In the genomic region with DNA sequence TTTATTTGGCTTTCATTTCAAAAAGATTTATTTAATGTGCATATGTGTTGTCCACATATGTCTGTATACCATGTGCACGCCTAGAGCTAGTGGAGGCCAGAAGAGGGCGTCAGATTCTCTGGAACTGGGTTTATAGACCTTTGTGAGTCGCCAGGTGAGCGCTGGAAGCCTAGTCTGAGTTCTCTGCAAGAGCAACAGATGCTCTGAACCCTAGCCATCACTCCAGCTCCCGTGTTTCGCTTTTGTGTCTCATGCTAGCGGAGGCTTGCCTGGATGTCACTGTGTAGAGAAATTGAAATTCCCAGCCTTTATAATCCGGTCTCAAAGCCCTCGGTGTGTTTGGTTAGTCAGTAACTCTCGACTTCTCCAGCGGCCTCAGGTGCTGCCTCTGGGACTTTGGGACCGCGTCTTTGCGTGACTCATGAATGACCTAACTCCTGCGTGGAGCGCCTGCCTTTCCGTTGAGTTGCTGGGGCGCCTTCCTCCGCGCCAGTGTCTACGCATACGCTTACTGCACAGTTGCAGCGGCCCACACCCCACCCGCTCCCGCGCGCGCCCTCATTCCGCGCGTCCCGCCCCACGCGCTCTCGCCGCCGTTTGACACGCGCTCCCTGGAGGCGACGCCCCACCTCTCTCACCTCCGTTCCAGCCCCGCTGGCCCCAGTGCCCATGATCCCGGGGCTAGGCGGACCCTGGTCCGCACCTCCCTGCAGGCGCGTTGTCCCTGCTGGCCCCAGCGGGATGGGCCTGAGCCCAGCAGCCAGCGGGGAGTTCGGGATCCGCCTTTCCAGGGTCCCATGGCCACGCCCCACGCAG, we compare ENCODE assay signal across 8 mouse cellular contexts. TPM values are rescaled to one million over a fixed set of nuclear protein-coding genes. Genes with fewer than 3 reads are reported as not detected.
DNase-seq lines count a peak whose midpoint lies in the region; ATAC-seq lines count a peak whose summit lies in the region.

Hrasls5 (plus strand) TSS at position 600 of the 816 bp plus-strand sequence.

- peaks cover 38% of the 10 kb centered on the region for H3K27me3 ChIP-seq in forebrain, embryonic 13.5 days
- H3K27me3 ChIP-seq in intestine, embryonic 14.5 days (replicated peaks; ENCODE audit: control insufficient read depth, insufficient read depth, low read length), result 0 out of 2 replicates have a peak, but pooled peaks cover 3% of the 10 kb centered on the region
- H3K27me3 ChIP-seq in liver, embryonic 15.5 days, result peaks cover 53% of the 10 kb centered on the region

- ATAC-seq in forebrain, embryonic 13.5 days, result peak; percentile 77
- peak; percentile 43 for ATAC-seq in intestine, embryonic 14.5 days (replicated peaks; ENCODE audit: low FRiP score, low TSS enrichment, low read depth)
- ATAC-seq in liver, embryonic 15.5 days (ENCODE audit: insufficient read depth), result no peak

- peak; percentile 15 for DNase-seq in gastrocnemius, postnatal 14 days
- DNase-seq in gastrocnemius, adult 18-20 months (ENCODE audit: low spot score), result no peak
- DNase-seq in R1 (ENCODE audit: low read depth, low spot score), result peak; percentile 57
- peak; percentile 72 for DNase-seq in intestine, embryonic 14.5 days (ENCODE audit: low spot score)
- DNase-seq in right cerebral cortex, adult 18-20 months, result peak; percentile 80
- DNase-seq in adipocyte (ENCODE audit: low spot score), result no peak

- no peak within 1 kb of the TSS for H3K27ac ChIP-seq in forebrain, embryonic 13.5 days
- no peak within 1 kb of the TSS for H3K27ac ChIP-seq in intestine, embryonic 14.5 days (ENCODE audit: low read depth)
- no peak within 1 kb of the TSS for H3K27ac ChIP-seq in liver, embryonic 15.5 days (replicated peaks)

- no peaks in the 10 kb centered on the region for H3K9me3 ChIP-seq in forebrain, embryonic 13.5 days (replicated peaks)
- no peaks in the 10 kb centered on the region for H3K9me3 ChIP-seq in intestine, embryonic 14.5 days (ENCODE audit: control insufficient read depth, low read length)
- no peaks in the 10 kb centered on the region for H3K9me3 ChIP-seq in liver, embryonic 15.5 days (replicated peaks)

- H3K9ac ChIP-seq in forebrain, embryonic 13.5 days, result peak within 1 kb of the TSS; percentile 69
- H3K9ac ChIP-seq in intestine, embryonic 14.5 days (ENCODE audit: low read length), result peak within 1 kb of the TSS; percentile 38
- no peak within 1 kb of the TSS for H3K9ac ChIP-seq in liver, embryonic 15.5 days

- peak within 1 kb of the TSS; percentile 43 for H3K4me3 ChIP-seq in forebrain, embryonic 13.5 days
- peak within 1 kb of the TSS; percentile 45 for H3K4me3 ChIP-seq in intestine, embryonic 14.5 days (ENCODE audit: low read depth, low read length)
- peak within 1 kb of the TSS; percentile 26 for H3K4me3 ChIP-seq in liver, embryonic 15.5 days (replicated peaks)

- intact Hi-C loops in gastrocnemius, postnatal 14 days (cut with DNase I; ENCODE audit: low total_unique reads), result no loop called here

- peak within 1 kb of the TSS; percentile 85 for H3K4me2 ChIP-seq in forebrain, embryonic 13.5 days
- peak within 1 kb of the TSS; percentile 75 for H3K4me2 ChIP-seq in intestine, embryonic 14.5 days (ENCODE audit: low read length)
- H3K4me2 ChIP-seq in liver, embryonic 15.5 days, result peak within 1 kb of the TSS; percentile 59

- 2% methylated on average over 53 of the region's 54 CpGs for WGBS in forebrain, embryonic 13.5 days
- WGBS in intestine, embryonic 14.5 days, result 4% methylated on average over 54 of the region's 54 CpGs
- 4% methylated on average over 54 of the region's 54 CpGs for WGBS in liver, embryonic 15.5 days (ENCODE audit: insufficient replicate concordance)

- H3K4me1 ChIP-seq in forebrain, embryonic 13.5 days, result peaks cover 23% of the 10 kb centered on the region
- peaks cover 7% of the 10 kb centered on the region; the same call in 1 of the 2 replicates for H3K4me1 ChIP-seq in intestine, embryonic 14.5 days (replicated peaks; ENCODE audit: control insufficient read depth, insufficient read depth, low read length)
- H3K4me1 ChIP-seq in liver, embryonic 15.5 days (replicated peaks), result no peaks in the 10 kb centered on the region; the same call in 1 of the 2 replicates

- no peaks in the 10 kb centered on the region for H3K36me3 ChIP-seq in forebrain, embryonic 13.5 days (ENCODE audit: poor library complexity, severe bottlenecking)
- H3K36me3 ChIP-seq in intestine, embryonic 14.5 days (ENCODE audit: control insufficient read depth, insufficient read depth, low read length), result no peaks in the 10 kb centered on the region
- no peaks in the 10 kb centered on the region for H3K36me3 ChIP-seq in liver, embryonic 15.5 days (replicated peaks)

RNA-seq across cellular contexts. Expression of gene Hrasls5, which starts in this region (rescaled TPM):
- total RNA-seq in gastrocnemius, postnatal 14 days (2021), result not detected
- not detected for total RNA-seq in gastrocnemius, adult 18-20 months (2021)
- polyA plus RNA-seq in forebrain, embryonic 13.5 days (2015; fragmentation: Nextera tagmentation; extraction: Ambion mirVana), result not detected in 2 replicates
- not detected in 2 replicates for polyA plus RNA-seq in intestine, embryonic 14.5 days (2014; fragmentation: Nextera tagmentation; extraction: Ambion mirVana)
- not detected in 2 replicates for polyA plus RNA-seq in liver, embryonic 15.5 days (2015; fragmentation: Nextera tagmentation; extraction: Ambion mirVana)

Comparison
In these comparisons a context has a peak if more than half of its experiments do, and no peak if none do; other contexts are left out.
1. Peak in DNase-seq in gastrocnemius, postnatal 14 days; RNA of the gene not detected or under 1 TPM.
2. Peak in ATAC-seq, H3K4me3 ChIP-seq, H3K9ac ChIP-seq and H3K4me2 ChIP-seq in forebrain, embryonic 13.5 days; RNA of the gene not detected or under 1 TPM.
3. Peak in DNase-seq, ATAC-seq, H3K4me3 ChIP-seq, H3K9ac ChIP-seq and H3K4me2 ChIP-seq in intestine, embryonic 14.5 days; RNA of the gene not detected or under 1 TPM.
4. DNase-seq: peak in R1 (single experiment) and right cerebral cortex, adult 18-20 months (single experiment); none in gastrocnemius, adult 18-20 months (single experiment) and adipocyte (single experiment).
5. Peak in every context shown above with its lines, with median percentiles within 50 percentile points of each other: H3K4me2 ChIP-seq and H3K4me3 ChIP-seq.